Mouse (Mus musculus): ENCODE results near the gene Gm26920.
A peak's percentile ranks its signal among the peaks of the same experiment; 100 is the strongest.

Gene Gm26920

GRCm38 (mm10) chr7:30050882-30051548 is 39.2 kb downstream of the Gm26920 start, which contains the start of gene Zfp14:
Zfp14 (minus strand) TSS chr7:30051380.
- peak; percentile 91 for DNase-seq

DNA sequence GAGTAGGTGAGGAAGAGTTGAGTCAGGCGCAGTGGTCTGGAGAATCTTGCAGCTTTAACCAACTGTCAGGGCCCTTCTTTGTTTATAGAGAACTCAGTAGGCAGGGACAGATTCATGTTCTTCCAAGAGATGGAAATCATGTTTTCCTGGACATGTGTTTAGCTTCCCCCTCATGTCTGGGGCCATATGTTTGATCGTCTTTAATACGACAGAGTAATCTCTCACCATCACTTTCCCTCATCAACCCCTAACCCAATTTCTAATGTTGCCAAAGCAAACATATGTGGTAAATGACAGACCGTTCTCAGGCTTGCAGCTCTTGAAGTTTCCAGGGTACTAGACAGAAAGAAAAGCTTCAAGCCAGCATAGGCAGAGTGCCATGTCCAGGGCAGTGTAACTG is 42.1 kb downstream of the Gm26920 start:
- DNase-seq, result no peak

GRCm38 (mm10) chr7:30044354-30044753 is 45.9 kb downstream of the Gm26920 start:
- DNase-seq, result no peak

- DNase-seq, result no peak
Measured at GRCm38 (mm10) chr7:30034331-30034730, 55.9 kb downstream of the Gm26920 start.

DNA sequence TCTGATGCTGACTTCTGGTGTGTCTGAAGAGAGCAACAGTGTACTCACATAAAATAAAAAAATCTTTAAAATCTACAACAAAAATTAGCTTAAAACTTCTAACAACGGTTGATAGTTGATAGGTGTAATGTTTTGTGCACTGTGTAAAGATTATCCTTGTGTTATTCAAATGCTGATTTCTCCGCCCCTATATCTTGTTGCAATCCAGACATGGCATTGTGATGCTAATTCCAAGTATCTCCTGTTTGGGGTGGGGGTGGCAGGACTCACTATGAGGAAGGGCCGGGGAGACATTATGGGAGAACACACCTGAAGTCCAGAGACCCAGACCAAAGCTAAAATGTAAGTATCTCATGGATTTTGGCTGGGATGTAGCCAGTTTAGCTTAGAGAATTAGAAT is 58.8 kb downstream of the Gm26920 start:
- no peak for DNase-seq

- DNase-seq, result no peak
Measured at GRCm38 (mm10) chr7:30030677-30031076, 59.5 kb downstream of the Gm26920 start.

DNA sequence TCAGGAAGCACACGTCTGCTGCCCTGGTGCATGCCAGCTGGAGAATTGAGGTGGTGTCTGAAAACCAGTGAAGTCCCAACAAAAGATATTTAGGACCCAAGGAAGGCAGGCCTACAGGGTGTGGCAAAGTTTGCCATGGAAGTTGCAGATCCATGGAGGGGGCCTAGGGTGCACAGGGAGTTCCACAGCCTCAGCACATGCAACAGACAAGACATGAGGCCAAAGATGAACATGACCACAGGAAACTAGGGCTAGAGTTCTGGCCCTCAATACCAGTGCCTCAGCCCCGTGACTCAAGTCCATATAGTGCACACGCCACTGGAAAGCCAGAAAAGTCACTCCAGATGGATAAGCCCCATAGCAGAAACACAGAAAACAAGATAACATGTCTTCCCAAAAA is 61.6 kb downstream of the Gm26920 start:
- DNase-seq, result no peak

DNA sequence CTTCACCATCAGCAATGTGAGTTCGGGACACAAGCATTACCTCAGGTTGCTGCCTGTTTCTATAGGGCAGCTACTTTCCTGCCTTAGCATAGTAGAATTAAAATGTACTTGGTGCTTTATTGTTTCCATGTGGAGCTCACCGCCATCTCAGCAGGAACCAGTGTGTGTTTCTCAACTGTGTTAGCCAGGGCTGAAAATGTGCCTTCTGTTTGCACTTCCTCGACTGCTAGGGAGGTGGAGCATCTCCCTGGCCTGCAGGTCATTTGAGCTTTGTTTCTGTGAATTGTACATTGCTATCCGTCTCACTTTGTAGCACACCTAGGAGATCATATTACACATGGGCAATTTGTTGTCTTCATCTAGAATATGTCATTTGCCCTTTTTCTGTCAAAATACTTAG is 62.9 kb downstream of the Gm26920 start:
- no peak for DNase-seq

DNA sequence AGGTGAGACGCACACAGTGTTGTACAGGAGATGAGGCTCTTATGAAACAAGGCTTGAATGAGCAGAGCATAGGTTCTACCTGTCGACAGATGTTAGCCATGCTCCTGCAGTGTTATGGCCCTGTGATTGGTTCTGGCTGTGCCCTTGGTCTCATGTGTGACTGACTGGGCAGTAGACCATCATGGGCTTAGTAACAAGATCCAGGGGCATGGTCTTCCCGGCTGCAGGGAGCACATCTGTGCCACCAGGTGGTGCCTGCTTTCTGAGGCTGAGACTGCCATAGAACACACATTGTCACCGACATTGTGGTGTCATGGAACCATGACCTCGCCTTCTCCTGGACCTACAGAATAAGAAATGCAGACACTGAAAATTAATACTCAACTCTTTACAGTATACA is 64.9 kb downstream of the Gm26920 start:
- DNase-seq, result no peak

- DNase-seq, result no peak
Measured at GRCm38 (mm10) chr7:30023800-30024199, 66.4 kb downstream of the Gm26920 start.

DNA sequence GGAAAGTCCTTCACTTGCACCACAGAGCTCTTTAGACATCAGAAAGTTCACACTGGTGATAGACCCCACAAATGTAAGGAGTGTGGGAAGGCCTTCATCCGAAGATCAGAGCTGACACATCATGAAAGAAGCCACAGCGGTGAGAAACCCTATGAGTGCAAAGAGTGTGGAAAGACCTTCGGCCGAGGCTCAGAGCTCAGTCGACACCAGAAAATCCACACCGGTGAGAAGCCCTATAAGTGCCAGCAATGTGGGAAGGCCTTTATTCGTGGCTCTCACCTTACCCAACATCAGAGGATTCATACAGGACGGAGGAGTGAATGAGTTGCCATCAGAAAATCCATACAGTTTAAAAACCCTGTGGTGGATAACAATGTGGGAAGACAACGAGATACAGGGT is 66.9 kb downstream of the Gm26920 start:
- no peak for DNase-seq

- no peak for DNase-seq
Measured at GRCm38 (mm10) chr7:30019543-30019942, 70.7 kb downstream of the Gm26920 start.

DNA sequence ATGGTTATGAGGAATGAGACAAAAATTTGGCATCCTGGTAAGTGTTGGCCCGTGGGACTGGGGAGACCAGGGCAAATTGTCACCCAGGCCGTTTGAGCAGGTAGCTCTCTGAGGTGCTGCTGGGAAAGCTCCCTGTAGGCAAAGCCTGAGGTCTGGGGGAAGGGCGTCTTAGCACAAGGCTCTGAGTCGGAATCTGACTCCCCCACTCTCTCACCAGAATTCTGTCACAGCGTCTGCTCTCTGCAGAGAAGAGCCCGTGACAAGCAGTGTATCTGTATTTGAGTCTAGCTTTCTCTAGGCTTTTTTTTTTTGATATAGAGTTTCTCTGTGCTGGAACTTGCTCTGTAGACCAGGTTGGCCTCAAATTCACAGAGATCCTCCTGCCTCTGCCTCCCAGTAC is 73.0 kb downstream of the Gm26920 start:
- DNase-seq, result no peak

DNA sequence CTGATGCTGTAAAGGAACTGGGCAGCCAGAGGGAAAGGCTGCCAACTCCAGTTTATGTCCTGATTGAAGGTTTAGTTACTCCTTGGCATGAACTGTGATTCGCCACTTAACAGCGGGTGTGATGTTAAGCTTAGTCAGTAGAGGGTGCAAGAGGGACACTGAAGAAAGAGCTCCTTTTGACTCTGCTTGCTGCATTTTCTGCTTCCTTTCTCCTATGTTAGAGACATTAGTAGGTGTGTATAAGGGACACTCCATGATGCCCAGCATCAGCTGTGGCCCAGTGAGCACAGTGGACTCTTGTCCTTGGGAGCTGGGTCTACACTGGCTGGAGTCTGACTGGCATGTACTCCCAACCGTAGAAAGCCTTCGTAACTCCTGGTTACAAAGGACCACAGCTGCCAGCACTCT is 77.2 kb downstream of the Gm26920 start:
- peak; percentile 60 for DNase-seq

DNA sequence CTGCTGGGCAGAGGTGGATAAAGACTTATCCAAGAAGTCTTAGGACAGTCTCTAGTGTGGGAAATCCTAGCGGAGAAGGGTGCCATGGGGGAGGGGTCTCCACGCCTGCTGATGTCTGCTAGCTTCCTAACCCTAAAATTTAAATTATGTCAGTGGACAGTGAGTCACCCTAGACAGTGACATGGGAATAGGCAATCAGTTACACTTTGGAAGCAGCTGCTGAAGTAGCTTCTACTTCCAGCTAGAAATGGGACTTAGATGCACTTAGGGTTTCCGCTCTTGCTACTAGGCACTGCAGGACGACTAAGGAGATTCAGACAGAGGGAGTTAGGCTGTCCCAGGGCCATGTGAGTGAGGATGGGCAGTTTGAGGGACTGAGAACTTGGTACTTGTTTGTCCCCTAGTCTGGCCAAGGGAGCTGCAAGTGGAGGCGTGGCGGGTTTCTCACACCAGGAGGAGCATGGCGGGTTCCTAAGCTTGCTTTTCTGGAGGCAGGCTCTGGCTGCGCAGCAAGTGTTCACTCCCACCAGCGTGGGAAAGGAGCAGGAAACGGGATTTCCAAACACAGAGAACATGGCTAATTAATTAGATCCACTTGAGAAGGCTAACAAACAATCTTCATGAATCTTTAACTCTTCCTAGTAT is 79.5 kb downstream of the Gm26920 start:
- DNase-seq, result no peak

- peak; percentile 45 for DNase-seq
Measured at GRCm38 (mm10) chr7:30009321-30010085, 80.7 kb downstream of the Gm26920 start.

DNA sequence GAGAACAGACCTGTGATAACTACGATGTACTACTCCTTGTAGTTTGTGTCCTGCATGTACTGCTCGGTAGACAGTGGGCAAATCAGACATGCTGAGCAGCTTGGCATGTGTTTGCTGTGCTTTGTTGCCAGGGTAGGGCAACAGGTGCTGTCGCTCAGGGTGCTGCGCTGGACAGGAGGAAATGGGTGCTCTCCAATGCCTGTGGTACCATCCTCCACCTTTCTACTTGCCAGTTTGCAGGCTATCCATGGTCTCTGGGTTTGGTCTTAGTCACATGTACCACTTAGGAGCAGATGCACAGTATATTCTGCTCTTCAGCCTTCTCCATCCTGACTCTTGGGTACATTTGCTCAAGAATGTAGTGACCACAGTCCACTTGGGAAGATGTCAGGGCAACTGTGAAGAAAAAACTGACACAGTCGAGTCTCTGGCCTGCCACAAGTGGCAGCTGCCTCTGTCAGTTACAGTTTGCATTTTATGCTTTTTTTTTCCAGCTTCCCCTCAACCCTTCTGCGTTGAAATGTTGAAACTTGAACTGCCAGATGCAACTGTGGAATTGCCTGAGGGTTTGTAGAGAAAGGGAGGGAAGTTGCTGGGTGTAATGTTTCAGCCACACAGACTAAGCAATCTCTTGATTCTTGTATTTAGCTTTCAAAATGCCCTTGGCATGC is 82.1 kb downstream of the Gm26920 start:
- no peak for DNase-seq

DNA sequence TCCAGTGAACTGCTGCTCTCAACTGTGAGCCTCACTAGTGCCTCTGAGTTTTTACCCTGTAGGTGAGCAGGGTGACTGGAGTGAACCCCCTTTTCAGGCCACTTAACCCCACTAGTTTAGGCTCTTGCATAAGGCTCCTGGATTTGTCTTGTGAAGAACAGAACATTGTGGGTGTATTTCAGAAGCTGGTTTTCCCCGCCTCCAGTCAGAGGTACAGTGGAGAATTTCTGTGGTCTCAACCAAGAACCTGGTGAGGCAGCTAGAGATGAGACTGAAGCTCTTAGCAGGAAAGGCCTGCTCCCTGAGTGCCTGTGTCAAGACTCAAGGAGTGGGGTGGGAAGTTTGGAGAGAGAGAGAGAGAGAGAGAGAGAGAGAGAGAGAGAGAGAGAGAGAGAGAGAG is 82.6 kb downstream of the Gm26920 start:
- DNase-seq, result no peak
